Mouse (Mus musculus): ENCODE data around the gene Fam192a. TPM values are rescaled to one million over a fixed set of nuclear protein-coding genes. Genes with fewer than 3 reads are reported as not detected.

Gene Fam192a
- total and polyA plus RNA-seq, 3 experiments: 30.7 to 80.3 (median 43.7) TPM

DNA sequence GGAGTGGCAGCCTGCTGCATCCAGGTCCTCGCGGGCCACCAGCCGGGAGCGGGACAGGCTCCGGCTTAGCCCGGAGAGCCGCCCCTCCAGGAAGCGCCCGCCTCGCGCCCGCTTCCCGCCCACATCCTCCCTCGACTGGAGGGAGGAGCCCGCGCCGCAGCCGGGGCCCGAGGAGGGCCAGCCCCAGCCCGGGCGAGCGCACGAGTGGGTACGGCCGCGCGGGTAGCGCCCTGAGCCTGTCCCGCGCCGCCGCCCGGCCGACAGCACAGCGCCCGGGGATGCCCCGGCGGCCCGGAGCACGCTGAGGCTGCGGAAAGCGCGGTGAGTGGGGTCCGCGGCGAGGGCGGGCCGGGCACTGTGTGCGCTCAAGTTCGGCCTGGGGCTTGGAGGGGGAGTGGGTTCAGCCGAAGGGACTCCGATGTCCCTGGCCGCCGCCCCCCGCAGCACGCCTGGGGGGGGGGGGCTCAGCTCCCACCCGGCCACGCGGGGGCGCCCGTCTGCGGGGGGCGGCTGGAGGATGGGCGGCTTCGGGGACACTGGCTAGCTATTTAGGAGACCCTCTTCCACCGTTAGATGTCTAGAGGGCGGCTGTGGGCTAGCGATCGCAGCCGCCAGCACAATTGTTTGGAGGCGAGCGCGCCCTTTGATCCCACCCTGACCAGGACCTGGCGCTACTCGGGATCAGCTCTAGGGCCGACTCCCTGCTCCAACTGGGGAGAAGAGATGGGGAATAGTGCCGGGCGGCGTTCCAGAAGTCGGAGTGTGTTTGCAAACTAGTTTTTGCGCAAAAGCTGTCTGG, 68.7 kb downstream of the Fam192a start, which contains the start of gene Cpne2:
Cpne2 (plus strand) TSS at position 118 of the 799 bp plus-strand sequence.
- peaks cover 5 to 9% of the 10 kb centered on the region in 2 experiments; a peak in 3 of 4 replicates for H3K4me1 ChIP-seq (ENCODE audit: control insufficient read depth in 1 of 2, insufficient read depth in 2 of 2)
- peak within 1 kb of the TSS; percentile 42 to 85 (median 59) for H3K4me3 ChIP-seq (replicated peaks in 1 of 3; ENCODE audit: low read depth in 2 of 3, low read length in 2 of 3, poor library complexity in 1 of 3)
- in situ Hi-C loops (cut with MboI; ENCODE audit: low pct_ligation_motif_present, low pct_unique_long_range_greater_than_20kb, low sequenced_read_pairs): no loop called here
- no peak within 1 kb of the TSS for H3K27ac ChIP-seq (ENCODE audit: insufficient read depth, low read depth)
- no peaks in the 10 kb centered on the region for H3K79me2 ChIP-seq (replicated peaks; ENCODE audit: control insufficient read depth, extremely low read depth, insufficient read depth, poor library complexity, severe bottlenecking)
- TF ChIP-seq TBP (conservative IDR thresholded peaks at IDR 0.05; ENCODE audit: low read depth, low read length): no peak
- TF ChIP-seq JUND (conservative IDR thresholded peaks at IDR 0.05; ENCODE audit: low read depth, low read length): no peak
- TF ChIP-seq BHLHE40 (IDR thresholded peaks at IDR 0.05; ENCODE audit: low read depth, low read length): no peak
- TF ChIP-seq ELF1 (IDR thresholded peaks at IDR 0.05; ENCODE audit: low read depth, low read length): peak; percentile 69
- no peak for TF ChIP-seq ZMIZ1 (IDR thresholded peaks at IDR 0.05; ENCODE audit: low read depth, low read length)
- TF ChIP-seq GABPA (IDR thresholded peaks at IDR 0.05; ENCODE audit: insufficient replicate concordance, low read depth, low read length): no peak
- TF ChIP-seq POLR2AphosphoS2 (IDR thresholded peaks at IDR 0.05; ENCODE audit: low read depth, low read length): no peak
- TF ChIP-seq MEF2A (IDR thresholded peaks at IDR 0.05; ENCODE audit: borderline replicate concordance, low read depth, low read length): no peak
- 0 out of 2 replicates have a peak, but pooled peaks have one; percentile 22 for TF ChIP-seq MXI1 (IDR thresholded peaks at IDR 0.05; ENCODE audit: low read depth, low read length)
- TF ChIP-seq SIN3A (IDR thresholded peaks at IDR 0.05; ENCODE audit: low read length): no peak
- TF ChIP-seq NELFE (IDR thresholded peaks at IDR 0.05; ENCODE audit: low read depth, low read length): peak; percentile 36
- peak; percentile 57 for TF ChIP-seq POLR2A (IDR thresholded peaks at IDR 0.05; ENCODE audit: low read depth, low read length)
- TF ChIP-seq MAZ (IDR thresholded peaks at IDR 0.05; ENCODE audit: low read depth, low read length): no peak
- no peak for TF ChIP-seq PAX5 (IDR thresholded peaks at IDR 0.05; ENCODE audit: low read length)
- no peak; the same call in 1 of the 2 replicates for TF ChIP-seq RAD21 (IDR thresholded peaks at IDR 0.05; ENCODE audit: low read depth, low read length)
- 0 out of 2 replicates have a peak, but pooled peaks have one; percentile 14 for TF ChIP-seq NRF1 (IDR thresholded peaks at IDR 0.05; ENCODE audit: low read depth, low read length)
- TF ChIP-seq SMC3 (IDR thresholded peaks at IDR 0.05; ENCODE audit: low read depth, low read length): peak; percentile 40
- TF ChIP-seq UBTF (IDR thresholded peaks at IDR 0.05; ENCODE audit: low read depth, low read length): peak; percentile 74; the same call in 1 of the 2 replicates
- no peak for TF ChIP-seq IRF4 (IDR thresholded peaks at IDR 0.05; ENCODE audit: low read depth, low read length)
- no peak for TF ChIP-seq MYC (IDR thresholded peaks at IDR 0.05; ENCODE audit: low read depth, low read length)
- no peak for TF ChIP-seq HCFC1 (IDR thresholded peaks at IDR 0.05; ENCODE audit: low read depth, low read length)
- no peak for TF ChIP-seq EP300 (IDR thresholded peaks at IDR 0.05; ENCODE audit: low read length)
- no peak for TF ChIP-seq MAFK (IDR thresholded peaks at IDR 0.05; ENCODE audit: insufficient replicate concordance, low read length)
- TF ChIP-seq ZC3H11A (IDR thresholded peaks at IDR 0.05; ENCODE audit: low read depth, low read length): no peak
- no peak for TF ChIP-seq USF2 (conservative IDR thresholded peaks at IDR 0.05; ENCODE audit: low read depth, low read length)
- no peak for TF ChIP-seq CHD1 (IDR thresholded peaks at IDR 0.05; ENCODE audit: low read depth, low read length)
- TF ChIP-seq JUN (IDR thresholded peaks at IDR 0.05; ENCODE audit: insufficient read depth, low read depth, low read length): no peak
- TF ChIP-seq CHD2 (IDR thresholded peaks at IDR 0.05; ENCODE audit: low read length): no peak
- TF ChIP-seq TCF12 (IDR thresholded peaks at IDR 0.05; ENCODE audit: low read depth, low read length): 0 out of 2 replicates have a peak, but pooled peaks have one; percentile 28
- TF ChIP-seq CTCF (conservative IDR thresholded peaks at IDR 0.05 in 1 of 2, IDR thresholded peaks at IDR 0.05 in 1 of 2; ENCODE audit: low read depth in 2 of 2, low read length in 2 of 2): peak in 1 of 2 experiments; percentile 58; a peak in 2 of 4 replicates
- TF ChIP-seq ETS1 (conservative IDR thresholded peaks at IDR 0.05; ENCODE audit: low read depth, low read length): no peak
- no peak for TF ChIP-seq E2F4 (IDR thresholded peaks at IDR 0.05; ENCODE audit: insufficient replicate concordance, low read depth, low read length)
- no peak for TF ChIP-seq KAT2A (IDR thresholded peaks at IDR 0.05; ENCODE audit: insufficient replicate concordance, low read length)
- no peak for TF ChIP-seq MAX (IDR thresholded peaks at IDR 0.05; ENCODE audit: low read length)
- peak within 1 kb of the TSS; percentile 92 for H3K4me2 ChIP-seq (ENCODE audit: insufficient read depth, low read depth, poor library complexity, severe bottlenecking)
- dilution Hi-C loops (cut with MboI; ENCODE audit: extremely low pct_ligation_motif_present, extremely low pct_unique_long_range_greater_than_20kb, low sequenced_read_pairs): no loop called here
- H3K27me3 ChIP-seq (replicated peaks): peaks cover 21% of the 10 kb centered on the region
- H3K9me3 ChIP-seq (replicated peaks; ENCODE audit: low read length): no peaks in the 10 kb centered on the region
- H3K9ac ChIP-seq (ENCODE audit: insufficient read depth, low read depth): peak within 1 kb of the TSS; percentile 82
- no peak for DNase-seq (ENCODE audit: extremely low read depth)
- H3K36me3 ChIP-seq (replicated peaks in 1 of 2; ENCODE audit: control insufficient read depth in 1 of 2, insufficient read depth in 1 of 2, low read length in 1 of 2): peaks cover 0 to 5% of the 10 kb centered on the region in 2 experiments

Measured in CH12.LX (cell line).